Mouse (Mus musculus): Measurements from ENCODE around the gene Mbnl3. TPM values are rescaled to one million over a fixed set of nuclear protein-coding genes. Genes with fewer than 3 reads are reported as not detected.

Mbnl3 gene
- total and polyA plus RNA-seq, 2 experiments from 2014 or later: 2.9 to 6.0 TPM

- H3K36me3 ChIP-seq (replicated peaks; ENCODE audit: control insufficient read depth, insufficient read depth, low read length): no peaks in the 10 kb centered on the region
- no peaks in the 10 kb centered on the region for H3K4me1 ChIP-seq (ENCODE audit: control insufficient read depth, insufficient read depth)
- H3K9ac ChIP-seq (replicated peaks; ENCODE audit: low read depth, low read length): no peak overlapping the region
- no peaks in the 10 kb centered on the region for H3K27me3 ChIP-seq (ENCODE audit: control insufficient read depth, insufficient read depth, low read length)
- no peak overlapping the region for H3K4me3 ChIP-seq (ENCODE audit: low read depth, low read length)
- no peak overlapping the region for H3K27ac ChIP-seq (ENCODE audit: low read depth)
- TF ChIP-seq EP300 (IDR thresholded peaks at IDR 0.05; ENCODE audit: low read depth) (no peak), CTCF (IDR thresholded peaks at IDR 0.05; ENCODE audit: low read depth) (peak; percentile 41)
- H3K4me2 ChIP-seq (ENCODE audit: low read depth, low read length): no peak overlapping the region
- ATAC-seq (ENCODE audit: insufficient read depth, low read depth) (no peak), DNase-seq (ENCODE audit: low spot score) (peak; percentile 14)
- 29% methylated on average over 4 of the region's 4 CpGs for WGBS
- no peaks in the 10 kb centered on the region for H3K9me3 ChIP-seq (replicated peaks; ENCODE audit: control insufficient read depth, low read length)
Observed at GRCm38 (mm10) chrX:51146351-51146750, 60.0 kb downstream of the Mbnl3 start.

- WGBS: 26% methylated on average over 3 of the region's 3 CpGs
Observed at GRCm38 (mm10) chrX:51140055-51140454, 66.3 kb downstream of the Mbnl3 start.

GRCm38 (mm10) chrX:51131325-51131724, 75.0 kb downstream of the Mbnl3 start:
- DNase-seq (ENCODE audit: low spot score): no peak
- H3K27me3 ChIP-seq (ENCODE audit: control insufficient read depth, insufficient read depth, low read length): no peaks in the 10 kb centered on the region
- no peak overlapping the region for H3K9ac ChIP-seq (replicated peaks; ENCODE audit: low read depth, low read length)
- H3K27ac ChIP-seq (ENCODE audit: low read depth): no peak overlapping the region
- WGBS: 63% methylated on average over 3 of the region's 3 CpGs
- no peaks in the 10 kb centered on the region for H3K9me3 ChIP-seq (replicated peaks; ENCODE audit: control insufficient read depth, low read length)
- TF ChIP-seq EP300 (IDR thresholded peaks at IDR 0.05; ENCODE audit: low read depth): no peak
- TF ChIP-seq CTCF (IDR thresholded peaks at IDR 0.05; ENCODE audit: low read depth): no peak
- no peaks in the 10 kb centered on the region for H3K36me3 ChIP-seq (replicated peaks; ENCODE audit: control insufficient read depth, insufficient read depth, low read length)
- H3K4me2 ChIP-seq (ENCODE audit: low read depth, low read length): no peak overlapping the region
- H3K4me1 ChIP-seq (ENCODE audit: control insufficient read depth, insufficient read depth): no peaks in the 10 kb centered on the region
- H3K4me3 ChIP-seq (ENCODE audit: low read depth, low read length): no peak overlapping the region
- no peak for ATAC-seq (ENCODE audit: insufficient read depth, low read depth)

More at GRCm38 (mm10) chrX:51140055-51140454, 66.3 kb downstream of the Mbnl3 start:
- Histone ChIP-seq H3K4me3 (ENCODE audit: low read depth, low read length) (no peak overlapping the region), H3K27me3 (ENCODE audit: control insufficient read depth, insufficient read depth, low read length) (no peaks in the 10 kb centered on the region), H3K4me1 (ENCODE audit: control insufficient read depth, insufficient read depth) (no peaks in the 10 kb centered on the region), H3K9me3 (replicated peaks; ENCODE audit: control insufficient read depth, low read length) (no peaks in the 10 kb centered on the region), H3K9ac (replicated peaks; ENCODE audit: low read depth, low read length) (no peak overlapping the region), H3K36me3 (replicated peaks; ENCODE audit: control insufficient read depth, insufficient read depth, low read length) (no peaks in the 10 kb centered on the region), H3K4me2 (ENCODE audit: low read depth, low read length) (no peak overlapping the region), H3K27ac (ENCODE audit: low read depth) (no peak overlapping the region)
- DNase-seq (ENCODE audit: low spot score) (no peak), ATAC-seq (ENCODE audit: insufficient read depth, low read depth) (no peak)
- no peak for TF ChIP-seq EP300 (IDR thresholded peaks at IDR 0.05; ENCODE audit: low read depth)
- TF ChIP-seq CTCF (IDR thresholded peaks at IDR 0.05; ENCODE audit: low read depth): no peak

DNA sequence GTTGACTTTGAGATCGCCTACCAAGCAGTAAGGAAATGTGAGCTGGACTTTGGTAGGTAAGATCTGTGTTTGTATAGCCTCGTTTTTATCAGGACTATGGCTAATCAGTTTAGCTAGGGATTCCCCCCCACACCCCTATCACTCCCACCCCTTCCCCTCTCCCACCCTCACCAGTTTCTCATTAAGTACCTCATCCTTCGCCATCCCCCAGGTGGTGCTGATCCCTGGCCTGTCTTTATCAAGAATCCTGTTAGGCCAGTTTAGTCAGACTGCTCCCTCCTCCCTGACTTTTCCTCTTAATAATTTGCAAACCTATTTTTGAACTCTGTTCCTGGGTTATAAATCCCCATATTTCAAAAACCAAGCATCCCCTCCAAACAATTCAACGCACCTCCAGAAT, 103.6 kb downstream of the Mbnl3 start:
- Histone ChIP-seq H3K9ac (replicated peaks; ENCODE audit: low read depth, low read length) (no peak overlapping the region), H3K9me3 (replicated peaks; ENCODE audit: control insufficient read depth, low read length) (no peaks in the 10 kb centered on the region), H3K36me3 (replicated peaks; ENCODE audit: control insufficient read depth, insufficient read depth, low read length) (no peaks in the 10 kb centered on the region), H3K4me1 (ENCODE audit: control insufficient read depth, insufficient read depth) (no peaks in the 10 kb centered on the region), H3K27me3 (ENCODE audit: control insufficient read depth, insufficient read depth, low read length) (no peaks in the 10 kb centered on the region), H3K27ac (ENCODE audit: low read depth) (no peak overlapping the region), H3K4me2 (ENCODE audit: low read depth, low read length) (no peak overlapping the region), H3K4me3 (ENCODE audit: low read depth, low read length) (no peak overlapping the region)
- no peak for ATAC-seq (ENCODE audit: insufficient read depth, low read depth)
- DNase-seq (ENCODE audit: low spot score): no peak
- WGBS: 64% methylated on average over 4 of the region's 4 CpGs
- TF ChIP-seq EP300 (IDR thresholded peaks at IDR 0.05; ENCODE audit: low read depth) (no peak), CTCF (IDR thresholded peaks at IDR 0.05; ENCODE audit: low read depth) (no peak)

DNA sequence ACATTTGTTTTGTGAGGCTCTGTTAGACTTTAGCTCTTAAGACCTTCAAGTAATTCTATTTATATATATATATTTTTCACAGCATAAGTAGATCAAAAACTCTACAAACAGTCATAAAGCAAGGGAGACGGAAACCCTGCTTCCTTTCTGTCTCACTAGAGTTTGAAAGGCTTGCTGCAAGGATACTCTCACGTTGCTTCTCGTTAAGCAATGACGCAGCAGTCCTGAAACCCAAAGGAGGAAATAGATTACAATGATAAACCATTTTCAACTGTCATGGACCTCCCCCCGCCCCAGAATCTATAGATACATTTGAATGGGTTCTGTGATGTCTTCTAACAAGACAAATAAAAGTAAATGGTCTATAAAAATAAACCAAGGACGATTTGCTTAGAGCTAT, 121.4 kb downstream of the Mbnl3 start:
- no peak overlapping the region for H3K4me3 ChIP-seq (ENCODE audit: low read depth, low read length)
- H3K27ac ChIP-seq (ENCODE audit: low read depth): no peak overlapping the region
- 71% methylated on average over 6 of the region's 6 CpGs for WGBS
- no peak overlapping the region for H3K9ac ChIP-seq (replicated peaks; ENCODE audit: low read depth, low read length)
- H3K36me3 ChIP-seq (replicated peaks; ENCODE audit: control insufficient read depth, insufficient read depth, low read length): no peaks in the 10 kb centered on the region
- DNase-seq (ENCODE audit: low spot score): no peak
- no peaks in the 10 kb centered on the region for H3K9me3 ChIP-seq (replicated peaks; ENCODE audit: control insufficient read depth, low read length)
- no peaks in the 10 kb centered on the region for H3K4me1 ChIP-seq (ENCODE audit: control insufficient read depth, insufficient read depth)
- no peaks in the 10 kb centered on the region for H3K27me3 ChIP-seq (ENCODE audit: control insufficient read depth, insufficient read depth, low read length)
- no peak for ATAC-seq (ENCODE audit: insufficient read depth, low read depth)
- no peak for TF ChIP-seq EP300 (IDR thresholded peaks at IDR 0.05; ENCODE audit: low read depth)
- TF ChIP-seq CTCF (IDR thresholded peaks at IDR 0.05; ENCODE audit: low read depth): no peak
- no peak overlapping the region for H3K4me2 ChIP-seq (ENCODE audit: low read depth, low read length)

DNA sequence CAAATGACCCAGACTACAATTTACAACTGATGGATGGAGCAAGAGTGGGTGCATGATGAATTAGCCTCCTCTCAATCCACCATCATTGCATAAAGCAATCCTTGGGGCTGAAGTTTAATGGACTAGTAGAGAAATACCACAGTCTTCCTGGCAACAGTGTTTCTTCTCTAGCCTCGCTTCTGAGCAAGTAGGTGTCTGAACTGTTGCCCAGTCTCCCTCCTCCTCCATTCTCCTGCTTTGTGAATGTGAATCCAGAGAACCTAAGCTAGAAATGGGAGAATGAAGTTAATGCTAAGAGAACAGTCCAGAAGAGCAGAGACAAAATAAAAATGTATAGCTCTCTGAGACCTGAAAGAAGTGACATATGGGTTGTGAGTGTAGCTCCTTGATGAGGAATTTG, 122.1 kb downstream of the Mbnl3 start:
- DNase-seq (ENCODE audit: low spot score): no peak
- TF ChIP-seq EP300 (IDR thresholded peaks at IDR 0.05; ENCODE audit: low read depth) (no peak), CTCF (IDR thresholded peaks at IDR 0.05; ENCODE audit: low read depth) (no peak)

More for the DNA sequence above, 122.1 kb downstream of the Mbnl3 start:
- H3K4me1 ChIP-seq (ENCODE audit: control insufficient read depth, insufficient read depth): no peaks in the 10 kb centered on the region
- H3K4me3 ChIP-seq (ENCODE audit: low read depth, low read length): no peak overlapping the region
- H3K27me3 ChIP-seq (ENCODE audit: control insufficient read depth, insufficient read depth, low read length): no peaks in the 10 kb centered on the region
- H3K27ac ChIP-seq (ENCODE audit: low read depth): no peak overlapping the region
- no peaks in the 10 kb centered on the region for H3K9me3 ChIP-seq (replicated peaks; ENCODE audit: control insufficient read depth, low read length)
- H3K36me3 ChIP-seq (replicated peaks; ENCODE audit: control insufficient read depth, insufficient read depth, low read length): no peaks in the 10 kb centered on the region
- H3K9ac ChIP-seq (replicated peaks; ENCODE audit: low read depth, low read length): no peak overlapping the region
- no peak for ATAC-seq (ENCODE audit: insufficient read depth, low read depth)
- WGBS: 69% methylated on average over 1 of the region's 1 CpGs
- no peak overlapping the region for H3K4me2 ChIP-seq (ENCODE audit: low read depth, low read length)
